Mouse (Mus musculus) CD8-positive naive resting alpha-beta T cell, adult 2 months (primary cell): ENCODE measurements at regions not wholly inside any gene's neighbourhood (a gene's known extent, or its start where the extent isn't known, plus 50 kb on each side); places are given as distances from the start of the nearest gene placed in this dataset.

Source experiments
- DNase-seq, 2 experiments: peaks; one replicate each; pipeline ENCODE4 v3.0.0; 2022; ENCODE audit warnings: low read depth in 2 of 2, low spot score in 2 of 2

DNA sequence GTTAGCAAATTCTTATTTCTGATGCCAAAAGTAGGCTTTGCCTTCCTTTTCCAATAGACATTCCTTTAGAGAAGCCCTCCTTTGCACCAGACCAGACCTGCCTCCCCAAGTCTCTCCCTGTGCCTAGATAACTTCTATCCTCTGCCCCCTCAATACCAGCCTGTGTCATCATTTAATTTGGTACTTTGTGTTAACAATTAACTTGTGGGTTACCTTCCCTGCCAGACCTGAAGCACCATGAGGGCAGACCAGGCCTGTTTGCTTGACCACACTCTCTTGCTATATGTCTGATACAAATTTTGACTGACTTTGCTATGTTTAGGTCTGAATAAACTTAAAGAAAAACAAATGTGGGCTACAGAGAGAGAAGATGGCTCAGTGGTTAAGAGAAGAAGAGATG, 259.7 kb downstream of the Pik3r1 start:
- DNase-seq, result no peak

DNA sequence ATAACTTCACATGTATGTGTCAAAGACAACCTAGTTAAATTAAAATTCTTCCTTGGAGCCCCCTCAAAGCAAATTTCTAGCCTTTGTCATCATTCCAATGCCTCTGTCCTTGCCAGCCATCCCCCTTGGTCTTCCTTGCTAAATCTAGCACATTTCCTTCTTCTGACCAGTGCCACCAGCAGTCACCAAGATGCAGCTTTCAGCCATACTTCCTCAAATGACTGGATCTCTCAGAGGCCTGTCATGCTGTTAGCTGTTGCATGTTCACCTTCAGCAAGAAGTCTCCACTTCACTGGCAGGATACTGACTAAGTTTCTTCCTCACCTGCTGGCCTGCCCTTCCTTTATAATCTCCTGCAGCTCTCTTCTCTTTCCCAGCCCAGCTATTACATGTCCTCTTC, 261.3 kb downstream of the Pik3r1 start:
- DNase-seq, result no peak

DNA sequence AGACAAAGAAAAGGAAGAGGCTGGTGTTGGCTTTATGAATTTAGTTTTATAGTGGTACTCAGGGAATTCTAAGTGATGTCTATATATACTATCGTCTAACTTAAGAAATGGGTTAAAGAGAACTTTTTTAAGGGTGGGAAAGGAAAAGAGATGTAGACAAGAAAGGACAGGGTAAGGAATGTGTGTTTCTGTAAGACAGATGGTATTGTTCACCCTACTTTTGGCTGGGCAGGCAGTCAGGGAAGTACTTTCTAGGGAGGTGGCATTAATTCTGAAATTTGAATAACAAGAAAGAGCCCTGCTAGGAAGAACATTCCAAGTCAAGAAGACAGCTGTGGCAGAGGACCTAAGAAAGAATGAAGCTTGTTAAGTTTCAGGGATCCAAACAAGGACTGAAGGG, 263.0 kb downstream of the Pik3r1 start:
- DNase-seq, result no peak

DNA sequence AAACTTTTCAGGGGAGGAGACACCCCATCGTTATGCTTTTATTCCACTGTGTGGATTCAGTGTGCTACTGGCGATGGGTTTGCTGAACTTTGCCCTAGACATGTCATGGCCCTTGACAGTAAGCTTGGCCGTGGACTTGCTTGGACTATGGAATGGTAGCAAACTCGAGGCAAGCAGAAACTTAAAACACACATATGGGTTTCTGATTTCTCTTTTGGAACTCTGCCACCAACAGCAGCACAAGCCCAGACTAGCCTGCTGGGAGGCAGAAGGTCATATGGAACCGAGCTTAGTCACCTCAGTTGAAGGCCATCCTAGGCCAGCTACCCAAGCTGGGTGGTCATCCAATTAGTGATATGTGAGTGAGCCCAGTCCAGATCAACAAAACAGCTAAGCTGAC, 263.8 kb downstream of the Pik3r1 start:
- DNase-seq, result no peak

DNA sequence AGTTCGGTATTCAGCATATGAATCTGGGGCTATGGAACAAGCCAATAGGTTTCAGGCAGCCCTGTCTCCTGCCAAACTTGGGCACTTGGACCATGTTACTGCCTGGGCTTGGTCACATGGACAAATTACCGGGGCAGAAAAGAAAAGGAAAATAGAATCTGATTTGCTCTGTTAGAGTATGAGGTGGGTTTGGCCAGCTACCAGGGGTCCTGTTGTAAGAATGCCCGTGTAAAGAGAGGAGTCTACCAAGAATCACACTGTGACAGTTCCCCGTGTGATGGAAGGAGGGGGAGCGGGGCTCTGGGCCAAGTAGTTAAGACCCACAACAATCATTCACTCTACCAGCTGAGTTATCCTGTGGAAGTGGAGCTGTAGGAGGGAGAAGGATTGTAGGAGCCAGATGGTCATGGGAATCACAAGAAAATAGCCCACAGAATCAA, 266.2 kb downstream of the Pik3r1 start:
- DNase-seq, result no peak

DNA sequence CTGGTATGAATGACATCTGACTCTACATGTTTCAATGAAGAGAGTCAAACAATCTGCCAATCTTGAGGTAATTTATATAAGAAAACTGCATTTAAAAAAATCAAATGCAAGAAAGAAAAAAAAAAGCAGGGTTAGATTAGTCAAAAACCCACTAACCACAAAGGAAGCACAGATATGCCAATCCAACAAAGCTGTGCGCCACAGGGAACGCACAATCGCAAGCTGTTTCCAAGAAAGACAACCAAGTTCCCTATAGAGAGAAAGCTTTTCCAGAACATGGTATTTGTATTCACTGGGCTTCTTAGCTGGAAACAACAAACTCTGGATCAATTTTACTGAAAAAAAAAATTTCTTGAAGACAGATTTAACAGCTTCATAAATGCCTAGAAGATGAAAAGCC, 267.0 kb downstream of the Pik3r1 start:
- no peak for DNase-seq

DNA sequence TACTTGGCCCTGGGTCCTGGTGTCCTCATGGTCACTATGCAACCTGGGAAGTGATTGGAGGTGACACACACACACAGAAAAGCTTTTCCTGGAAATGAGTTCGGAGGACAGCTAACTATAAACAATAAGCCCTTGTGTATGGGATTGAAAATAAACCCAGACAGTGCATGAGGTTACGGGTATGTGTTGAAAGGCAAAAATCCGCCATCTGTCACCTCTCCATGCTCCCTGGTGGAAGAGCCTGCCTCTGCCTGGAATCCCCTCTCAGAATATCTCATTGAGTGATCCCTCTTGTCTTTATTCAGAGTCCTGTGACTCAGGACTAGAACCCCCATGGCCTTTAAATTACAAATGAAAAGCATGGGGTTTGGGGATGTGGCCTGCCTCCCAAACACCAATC, 276.2 kb downstream of the Pik3r1 start:
- DNase-seq, result no peak

DNA sequence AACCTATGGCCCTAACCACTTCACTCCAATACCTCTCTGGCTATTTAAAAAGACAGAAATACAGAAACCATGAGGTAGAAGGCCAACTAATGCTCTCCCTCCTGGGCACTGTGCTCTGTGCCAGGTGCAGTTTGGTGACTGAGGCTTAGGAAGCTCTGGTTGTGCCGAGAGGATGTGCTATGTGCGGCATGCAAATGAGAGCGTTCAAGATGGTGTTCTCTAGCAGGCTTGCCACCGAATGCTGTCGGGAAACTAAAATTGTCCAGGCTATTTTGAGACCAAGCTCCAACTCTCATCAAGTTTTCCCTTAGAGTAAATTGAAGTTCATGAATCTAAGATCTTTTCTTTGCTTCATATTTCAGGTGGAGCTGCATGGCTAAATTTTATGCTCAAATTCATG, 277.1 kb downstream of the Pik3r1 start:
- no peak for DNase-seq

DNA sequence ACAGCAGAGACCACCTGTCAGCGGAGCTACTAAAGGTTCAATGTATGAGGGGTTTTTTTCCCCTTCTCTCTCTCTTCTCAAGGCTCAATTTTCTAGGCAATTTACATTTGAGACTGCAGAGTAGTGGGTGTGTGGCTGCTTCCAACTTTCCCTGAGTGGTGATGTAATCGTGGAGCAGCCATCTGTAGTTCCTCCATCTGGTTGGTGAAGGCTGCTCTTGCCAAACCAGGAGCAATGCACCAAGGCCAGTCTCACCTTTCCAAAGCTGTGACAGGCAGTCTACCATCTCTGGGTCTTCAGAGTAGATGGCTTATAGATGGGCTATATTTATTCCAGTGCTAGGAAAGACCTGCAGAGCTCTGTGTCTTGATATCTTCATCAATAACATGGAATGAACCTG, 280.4 kb downstream of the Pik3r1 start:
- DNase-seq, result no peak

DNA sequence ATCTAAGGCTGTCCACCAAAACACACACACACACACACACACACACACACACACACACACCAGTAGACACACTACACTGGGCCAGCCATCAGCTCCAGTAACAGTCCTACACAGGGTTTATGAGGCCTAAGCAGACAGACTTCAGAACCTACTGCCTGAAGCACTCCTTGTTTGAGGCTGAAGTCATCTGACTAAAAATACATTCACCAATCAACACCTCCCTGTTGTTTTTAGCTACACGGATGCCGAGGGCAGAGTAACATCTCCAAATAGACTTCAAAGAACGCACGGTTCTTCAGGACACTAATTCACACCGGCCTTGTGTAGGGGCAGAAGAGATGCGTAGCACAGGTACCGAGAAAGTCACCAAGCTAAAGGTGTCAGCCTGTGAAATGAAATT, 282.2 kb downstream of the Pik3r1 start:
- DNase-seq, result no peak

DNA sequence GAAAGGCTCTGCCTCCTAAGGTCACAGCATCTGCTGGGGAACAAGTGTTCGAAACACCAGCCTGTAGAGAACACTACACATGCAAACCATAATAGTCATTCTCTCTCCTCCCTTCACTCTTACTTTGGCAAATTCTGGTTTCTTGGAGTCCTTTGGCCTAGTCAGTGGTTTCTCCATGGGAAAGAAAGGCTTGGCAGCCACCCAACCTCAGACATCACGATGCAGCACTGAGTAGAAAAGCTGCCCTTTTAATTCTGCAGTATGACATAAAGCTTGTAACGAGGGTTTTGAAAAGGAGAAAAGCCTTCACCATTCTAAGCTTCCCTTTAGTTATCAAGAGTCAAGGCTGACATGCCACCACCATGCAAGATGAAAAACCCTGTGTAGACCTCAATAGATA, 284.2 kb downstream of the Pik3r1 start:
- no peak for DNase-seq

DNA sequence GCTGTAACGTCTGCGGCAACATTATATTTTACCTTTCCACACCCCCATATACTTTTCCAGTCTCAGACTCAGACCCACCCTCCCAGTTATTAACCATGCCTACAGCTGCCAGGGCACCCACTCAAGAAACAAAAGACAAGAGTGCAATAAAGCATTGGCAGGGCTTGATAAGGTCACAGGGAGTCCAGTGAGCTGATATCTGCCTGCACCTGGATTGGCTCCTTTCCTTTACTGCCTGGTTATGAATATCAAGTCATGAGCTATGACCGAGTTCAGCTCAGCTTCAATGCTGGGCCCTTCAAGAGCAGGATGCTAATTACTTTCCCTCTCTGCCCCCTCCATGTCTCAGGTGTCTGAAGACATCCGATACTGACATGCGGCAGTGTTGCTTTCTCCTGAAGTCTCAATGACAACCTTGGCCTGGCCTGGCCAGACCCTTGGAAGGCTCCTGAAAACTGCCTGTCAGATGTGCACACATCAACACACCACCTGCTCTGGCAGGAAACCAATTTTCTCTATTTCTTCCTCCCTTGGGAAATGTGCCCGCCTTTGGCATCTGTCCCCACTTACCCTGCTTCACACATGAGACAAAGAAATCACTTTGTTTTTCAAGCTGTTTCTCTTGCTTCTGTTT, 286.3 kb downstream of the Pik3r1 start:
- DNase-seq, result no peak

DNA sequence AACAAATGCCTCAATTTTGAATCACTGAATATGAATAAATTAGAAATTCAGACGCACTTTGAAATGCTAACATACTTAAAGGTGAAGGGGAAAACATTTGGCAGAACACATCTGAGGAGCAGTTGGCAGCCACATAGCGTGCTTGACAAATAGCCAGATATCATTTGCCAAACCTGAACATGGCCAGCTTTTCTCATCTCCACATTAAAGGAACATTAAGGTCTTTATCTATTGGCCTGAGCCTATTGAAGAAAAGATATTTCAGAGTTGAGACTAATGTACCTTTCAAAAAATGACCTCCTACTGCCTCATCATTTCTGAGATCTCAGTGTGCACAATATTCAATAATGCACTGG, 288.7 kb downstream of the Pik3r1 start:
- no peak for DNase-seq

DNA sequence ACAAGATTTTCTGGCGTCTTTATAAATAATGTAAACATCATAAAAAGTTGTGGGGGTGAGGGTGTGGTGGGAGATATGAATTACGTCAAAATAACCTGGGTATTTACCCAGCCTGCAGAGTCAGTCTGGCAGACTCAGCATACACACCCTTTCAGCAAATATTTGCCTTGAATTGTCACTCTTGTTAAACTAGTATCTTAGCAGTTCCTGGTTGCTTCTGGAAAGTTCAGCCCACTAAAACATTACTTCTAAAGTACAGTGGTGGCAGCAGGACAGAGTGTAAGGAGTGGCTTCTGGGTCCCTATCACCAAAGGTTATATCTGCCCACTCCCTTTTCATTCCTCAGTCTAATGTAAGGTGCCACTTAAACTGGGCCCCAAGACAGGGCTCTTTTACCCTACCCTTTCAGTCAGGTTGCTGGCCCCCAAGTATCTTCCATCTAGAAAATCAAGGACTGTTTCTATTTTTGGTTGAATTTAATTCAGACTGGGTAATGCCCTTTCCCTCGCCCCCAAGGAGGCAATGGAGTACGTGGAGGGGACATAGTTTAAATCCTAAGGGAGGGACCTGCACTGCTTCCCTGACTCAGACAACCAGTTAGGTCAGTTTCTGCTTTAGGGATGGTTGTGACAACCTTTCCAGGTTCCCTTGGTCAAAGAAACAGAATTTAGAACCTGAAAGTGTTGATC, 289.3 kb downstream of the Pik3r1 start:
- no peak for DNase-seq

DNA sequence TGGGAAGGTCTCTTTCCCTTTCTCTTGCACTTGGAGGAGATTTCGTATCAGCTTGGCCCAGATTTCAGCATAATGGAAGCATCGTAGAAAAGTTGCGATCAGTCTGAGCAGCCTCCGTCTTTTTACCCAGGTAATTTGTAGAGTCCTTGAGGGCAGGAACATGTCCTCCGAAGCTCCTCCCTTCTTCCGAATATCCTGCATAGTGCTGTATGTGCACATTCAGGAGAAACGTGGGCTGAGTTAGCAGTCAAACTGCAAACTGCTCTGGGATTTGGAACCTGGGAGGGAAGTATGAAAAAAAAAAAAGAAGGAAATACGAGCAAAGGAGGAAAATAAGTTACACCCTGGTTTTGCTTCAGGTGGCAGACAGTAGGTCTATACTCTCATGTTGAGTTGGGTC, 294.7 kb downstream of the Pik3r1 start:
- no peak for DNase-seq

DNA sequence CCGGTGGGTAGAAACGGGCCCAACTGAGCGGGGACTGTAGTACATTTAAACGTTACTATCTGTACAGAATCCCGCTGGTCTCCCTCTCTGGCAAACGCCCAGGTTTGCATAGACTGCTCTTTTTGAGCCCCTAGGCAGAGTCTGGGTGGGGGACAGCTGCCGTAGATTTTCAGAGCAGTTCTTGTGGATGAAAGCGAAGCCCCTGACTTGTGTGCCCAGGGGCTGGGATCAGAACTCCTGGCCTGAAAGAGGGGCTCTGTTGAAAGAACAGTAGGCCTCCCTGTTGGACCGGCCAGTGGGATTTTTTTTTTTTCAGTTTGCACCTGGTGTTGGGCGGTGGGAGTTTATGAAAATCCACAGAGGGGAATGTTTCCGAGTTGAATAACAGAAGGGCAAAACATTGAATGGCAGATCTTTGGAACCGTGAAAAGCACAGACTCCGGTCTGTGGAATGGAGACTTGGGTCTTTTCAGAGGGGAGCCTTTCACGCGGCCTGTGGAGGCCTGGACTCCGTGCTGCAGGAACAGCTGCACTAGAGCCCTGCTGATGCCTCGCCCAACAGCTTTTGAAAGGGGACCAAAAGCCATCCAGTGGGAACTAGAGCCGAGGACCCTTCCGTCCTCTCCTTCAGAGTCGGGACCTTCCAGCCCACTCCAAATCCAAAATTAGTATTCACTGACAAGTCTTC, 297.3 kb downstream of the Pik3r1 start:
- DNase-seq, result no peak

DNA sequence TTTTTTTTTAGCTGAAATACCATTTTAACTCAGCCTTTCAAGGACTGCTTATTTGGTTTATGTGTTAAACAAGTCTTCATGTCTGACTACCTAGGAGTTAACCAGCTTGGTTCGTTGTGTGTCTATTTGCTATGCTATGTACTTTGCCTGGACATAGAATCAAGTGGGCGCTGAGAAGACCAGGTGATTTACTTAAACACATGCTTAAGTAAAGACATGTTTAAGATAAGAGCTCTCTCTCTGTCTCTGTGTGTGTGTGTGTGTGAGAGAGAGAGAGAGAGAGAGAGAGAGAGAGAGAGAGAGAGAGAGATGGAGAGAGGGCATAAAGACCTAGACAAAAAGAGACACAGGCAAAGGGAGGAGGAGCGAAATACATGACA, 302.3 kb downstream of the Pik3r1 start:
- no peak for DNase-seq

DNA sequence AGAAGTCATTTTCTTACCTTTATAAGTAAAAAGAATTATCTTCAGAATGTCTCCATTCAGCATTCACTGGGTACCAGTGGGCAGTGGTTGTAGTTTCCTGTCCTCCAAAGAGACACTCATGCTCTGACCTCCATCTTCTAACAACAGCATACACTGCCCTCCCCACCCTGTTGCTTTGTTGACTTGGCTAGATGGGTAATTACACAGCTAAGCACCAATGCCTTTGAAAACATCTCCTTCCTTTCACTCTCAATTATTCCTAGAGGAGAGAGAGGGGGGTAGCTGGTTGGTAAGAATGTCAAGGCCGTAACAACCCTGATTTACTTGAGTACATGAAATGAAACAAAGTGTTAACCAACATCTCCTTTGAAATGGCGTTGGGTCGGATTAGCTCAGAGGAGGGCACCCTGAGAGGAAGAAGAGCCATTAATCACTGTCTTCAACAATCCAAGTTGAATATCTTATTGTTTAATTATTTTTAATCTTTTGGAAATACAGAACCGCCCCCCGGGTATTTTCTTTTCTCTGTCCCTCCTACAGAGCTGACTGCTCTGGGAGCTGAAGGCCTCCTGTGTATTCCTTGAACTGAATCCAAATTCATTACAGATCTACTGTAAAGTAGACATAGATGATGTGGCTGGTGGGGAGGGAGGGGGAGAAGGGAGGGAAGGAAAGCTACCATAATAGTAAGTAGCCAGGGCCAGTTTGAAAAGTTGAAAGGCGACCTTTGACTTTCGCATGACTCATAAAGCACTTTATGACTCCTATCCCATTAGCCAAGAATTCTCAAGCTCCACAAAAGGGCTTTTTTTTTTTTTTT, 302.9 kb downstream of the Pik3r1 start:
- DNase-seq, result no peak

DNA sequence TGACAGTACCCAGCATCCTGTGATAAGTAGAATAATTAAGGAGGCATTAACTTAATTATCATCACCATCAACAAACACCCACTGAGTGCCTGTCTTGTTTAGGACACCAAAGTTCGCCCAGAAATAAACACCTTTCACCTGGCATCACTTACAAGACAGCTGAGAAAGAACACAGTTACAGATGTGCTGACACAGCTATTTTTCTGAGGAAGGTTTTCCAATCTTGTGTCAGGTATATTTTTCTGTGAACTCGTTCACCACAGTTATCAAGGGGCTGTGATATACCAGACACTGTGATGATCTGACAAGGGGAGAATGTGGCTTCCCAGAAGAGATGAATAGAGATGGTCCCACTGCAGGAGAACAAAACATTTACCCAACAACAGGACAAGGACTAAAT, 311.1 kb downstream of the Pik3r1 start:
- DNase-seq, result no peak

DNA sequence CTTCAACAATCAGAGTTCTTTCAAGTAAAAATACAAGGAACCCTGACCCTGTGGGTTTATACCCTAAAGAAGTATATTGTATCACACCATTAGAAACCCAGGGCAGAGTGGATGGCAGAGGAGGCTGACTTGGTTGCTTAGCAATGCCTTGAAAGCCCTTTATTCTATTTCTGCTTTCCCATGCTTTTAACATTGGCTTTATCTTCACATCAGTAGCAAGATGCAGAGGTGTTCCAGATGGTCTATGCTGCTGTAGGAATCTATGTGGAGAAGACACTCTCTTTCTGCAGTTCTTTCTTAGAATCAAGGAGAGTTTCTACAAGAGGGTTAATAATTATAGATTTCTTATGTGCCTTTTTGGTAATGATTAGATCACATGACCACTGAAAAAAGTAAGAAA, 313.7 kb downstream of the Pik3r1 start:
- no peak for DNase-seq

DNA sequence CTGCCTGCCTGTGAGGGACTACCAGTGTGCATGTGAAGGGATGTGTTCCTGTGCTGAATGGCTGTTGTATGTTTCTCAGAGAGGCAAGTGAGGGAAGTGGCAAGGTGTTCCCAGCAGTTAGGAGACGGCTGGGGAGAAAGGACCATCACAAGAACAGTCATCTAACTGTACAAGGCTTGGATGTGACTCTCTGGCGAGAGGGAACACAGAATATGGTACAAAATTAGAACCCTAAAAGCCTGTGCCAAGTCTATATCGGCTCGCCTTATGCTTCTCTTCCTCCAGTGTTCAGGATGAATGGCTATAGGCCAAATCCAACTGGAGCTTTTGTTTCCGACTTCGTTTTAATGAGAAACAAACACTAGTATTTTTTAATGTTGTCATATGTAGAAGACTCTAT, 317.5 kb downstream of the Pik3r1 start:
- no peak for DNase-seq

DNA sequence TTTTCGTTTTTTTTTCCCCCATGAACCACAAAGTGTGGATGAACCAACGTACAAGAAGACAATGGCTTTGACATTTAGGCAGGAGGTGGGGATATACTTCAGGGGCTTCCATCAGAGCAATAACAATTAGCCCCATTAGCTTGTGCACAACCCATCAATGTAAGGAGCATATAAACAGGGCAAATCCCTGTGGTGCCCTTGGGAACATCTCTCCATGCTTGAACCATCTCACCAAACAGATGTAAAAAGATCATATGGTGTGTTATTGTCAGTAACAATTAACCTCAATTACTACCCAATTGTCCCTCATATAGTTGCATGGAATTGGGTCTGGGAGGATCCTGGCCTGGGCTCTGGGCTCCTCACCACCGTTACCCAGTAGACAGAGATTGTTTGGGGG, 328.5 kb downstream of the Pik3r1 start:
- no peak for DNase-seq
